Mouse (Mus musculus) cerebellum, postnatal 36 days (tissue): ENCODE measurements around the gene Mrpl17.
"Not testable (repeated sequence)": the region's sequence is repeated elsewhere in the genome, so short reads cannot be mapped to it uniquely, and the experiment has no call there.

Experiments
- DNase-seq, 2 experiments: peaks; one replicate each; pipeline ENCODE4 v3.0.0; 2021 to 2022; ENCODE audit warnings: mixed read lengths in 2 of 2

Gene Mrpl17

DNA sequence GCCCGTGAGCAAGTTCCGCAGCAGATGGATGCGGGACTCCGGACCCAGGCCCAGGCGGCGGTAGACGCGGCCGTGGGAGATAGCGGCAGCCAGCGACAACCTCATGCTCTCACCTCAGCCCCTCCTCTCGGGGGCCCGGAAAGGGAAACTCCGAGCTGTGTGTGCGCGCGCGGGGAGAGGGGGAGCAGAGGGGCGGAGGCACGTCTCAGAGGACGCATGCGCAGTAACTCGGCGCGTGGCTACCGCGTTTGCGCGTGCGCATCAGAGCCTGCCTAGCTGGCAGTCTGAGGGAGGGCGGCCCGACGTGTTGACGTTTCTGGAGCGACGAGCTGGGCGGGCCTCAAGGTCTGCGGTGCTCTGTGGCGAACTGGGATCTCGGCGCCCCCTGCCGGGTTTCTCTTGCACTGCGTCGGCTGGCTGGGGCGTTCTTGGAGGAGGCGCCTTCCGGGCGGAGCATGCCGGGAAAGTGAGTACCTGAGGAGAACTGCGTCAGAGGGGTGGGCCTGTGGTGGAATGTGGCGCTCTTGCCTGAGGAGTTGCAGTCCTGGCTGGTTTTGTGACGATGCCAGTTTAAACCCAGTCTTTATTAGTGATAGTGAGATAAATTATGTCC is at the start of gene Mrpl17:
Gene Mrpl17 (minus strand): TSS at position 223 of the 613 bp plus-strand sequence.
- peak; percentile 100 for DNase-seq

DNA sequence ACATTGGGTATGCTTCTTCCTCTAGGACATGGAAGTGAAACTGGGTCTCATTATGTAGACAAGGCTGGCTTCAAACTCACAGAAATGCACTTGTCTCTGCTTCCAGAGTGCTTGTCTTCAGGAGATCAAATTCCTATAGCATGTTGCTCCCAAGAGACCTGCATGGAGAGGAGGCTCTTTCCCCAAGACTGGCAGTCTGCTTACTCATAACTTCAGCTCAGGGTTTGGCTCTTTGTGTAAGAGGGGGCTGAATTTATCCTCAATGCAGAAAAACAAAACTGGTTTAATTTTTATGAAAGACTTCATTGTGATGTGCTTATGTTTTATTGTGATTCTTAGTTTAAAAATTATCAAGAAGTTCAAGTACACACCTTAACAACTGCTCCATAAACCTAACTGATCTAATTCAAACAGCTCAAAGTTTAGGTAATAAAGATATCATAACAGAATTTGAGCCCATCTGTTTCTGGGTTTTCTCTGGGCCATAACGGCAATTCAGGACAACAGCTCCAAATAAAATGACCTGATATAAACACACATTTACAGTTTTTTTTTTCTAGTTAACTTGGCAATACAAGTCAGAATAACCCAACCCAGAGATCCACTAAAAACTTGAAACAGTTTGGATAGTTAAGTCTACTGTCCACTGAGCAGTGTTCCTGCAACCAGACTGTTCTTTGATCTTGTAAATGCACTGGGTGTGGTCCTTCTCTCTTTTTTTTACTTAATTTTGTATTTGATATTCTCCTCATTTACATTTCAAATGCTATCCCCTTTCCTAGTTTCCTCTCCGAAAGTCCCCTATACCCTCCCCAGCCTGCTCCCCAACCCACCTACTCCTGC is 45.0 kb upstream of the Mrpl17 start:
- DNase-seq = not testable (repeated sequence)

DNA sequence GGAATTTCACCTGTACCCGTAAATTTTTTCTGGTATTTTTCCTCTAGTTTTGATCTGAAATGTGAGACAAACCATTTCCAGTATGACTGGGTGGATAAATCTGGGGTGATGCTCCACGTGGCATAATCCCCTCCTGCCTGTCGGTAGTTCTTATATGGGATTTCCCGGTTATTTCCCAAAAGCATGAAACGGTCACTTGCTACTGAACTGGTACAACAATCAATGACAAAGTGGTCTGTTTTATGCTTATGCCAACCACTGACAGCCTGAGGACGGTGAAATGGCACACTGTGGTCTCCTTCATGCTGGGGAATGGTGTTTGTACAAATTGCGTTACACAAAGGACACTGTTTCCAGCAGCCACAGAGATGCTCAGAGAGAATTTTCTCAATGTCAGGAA is 13.4 kb upstream of the Mrpl17 start:
- no peak for DNase-seq

DNA sequence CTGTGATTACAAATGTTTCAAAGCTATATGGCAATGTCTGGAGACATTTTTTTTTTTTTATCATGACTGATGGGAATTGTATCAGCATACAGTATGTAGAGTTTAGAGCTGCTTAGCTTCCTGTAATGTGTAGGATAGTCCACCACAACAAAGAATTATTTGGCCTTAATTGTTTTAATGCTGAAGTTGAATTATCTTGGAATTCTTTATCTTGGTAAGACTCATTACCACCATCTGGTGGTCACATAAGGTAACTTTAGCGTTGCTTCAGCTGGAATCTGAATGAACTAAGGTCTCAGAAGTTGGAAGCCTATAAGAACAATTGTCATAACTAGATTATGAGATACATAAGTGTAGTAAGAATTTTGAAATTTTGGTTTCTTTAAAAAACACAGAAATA is 7.6 kb upstream of the Mrpl17 start:
- DNase-seq = no peak

DNA sequence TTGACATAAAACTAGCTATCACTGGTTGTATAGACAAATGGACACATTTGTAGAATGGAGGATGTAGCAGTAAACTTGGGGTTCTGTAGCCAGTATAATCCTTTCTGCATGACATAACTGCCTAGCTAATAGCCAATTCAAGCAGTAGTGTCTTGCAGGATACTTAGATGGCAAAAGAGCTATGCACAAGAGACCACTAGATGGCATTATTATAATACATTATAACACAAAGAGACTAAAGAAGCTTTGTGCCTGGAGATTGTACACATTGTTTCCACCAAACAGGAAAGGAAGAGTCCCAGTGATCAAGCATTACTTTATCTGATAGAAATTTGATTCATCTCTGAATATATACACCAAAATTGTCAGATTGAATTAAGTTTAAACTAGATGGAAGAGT is 5.8 kb upstream of the Mrpl17 start:
- DNase-seq = no peak

DNA sequence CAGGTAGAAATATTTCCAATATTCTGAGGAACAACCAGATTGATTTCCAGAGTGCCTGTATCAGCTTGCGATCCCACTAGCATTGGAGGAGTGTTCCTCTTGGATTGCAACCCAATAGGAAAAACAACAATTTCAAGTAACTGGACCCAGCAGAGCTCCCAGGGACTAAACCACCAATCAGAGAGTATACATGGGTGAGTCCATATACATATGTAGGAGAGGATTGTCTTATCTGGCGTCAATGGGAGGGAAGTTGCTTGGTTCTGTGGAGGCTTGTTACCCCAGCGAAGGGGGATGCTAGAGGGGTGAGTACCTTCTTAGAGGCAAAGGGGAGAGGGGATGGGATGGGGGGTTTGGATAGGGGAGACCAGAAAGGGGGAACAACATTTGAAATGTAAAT is 2.4 kb upstream of the Mrpl17 start:
- no peak for DNase-seq

DNA sequence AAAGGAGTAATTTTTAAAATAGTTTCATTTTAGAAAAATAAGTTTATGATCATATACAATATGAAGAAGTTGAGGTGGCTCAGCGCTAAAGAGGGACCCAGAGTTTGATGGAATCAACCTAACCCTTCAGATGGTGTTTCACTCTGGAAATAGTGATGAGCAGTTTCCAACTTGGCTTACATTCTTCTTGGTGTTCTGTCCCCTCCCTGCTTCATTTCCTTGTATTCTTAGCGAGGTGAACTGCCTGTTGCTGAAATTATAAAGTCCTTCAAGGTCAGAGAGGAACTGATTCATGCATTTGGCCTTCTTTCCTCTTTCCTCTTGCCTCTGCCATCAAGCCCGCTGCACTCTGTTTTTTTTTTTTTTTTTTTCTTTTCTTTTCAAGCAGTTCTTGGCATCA is 1.7 kb upstream of the Mrpl17 start:
- no peak for DNase-seq

DNA sequence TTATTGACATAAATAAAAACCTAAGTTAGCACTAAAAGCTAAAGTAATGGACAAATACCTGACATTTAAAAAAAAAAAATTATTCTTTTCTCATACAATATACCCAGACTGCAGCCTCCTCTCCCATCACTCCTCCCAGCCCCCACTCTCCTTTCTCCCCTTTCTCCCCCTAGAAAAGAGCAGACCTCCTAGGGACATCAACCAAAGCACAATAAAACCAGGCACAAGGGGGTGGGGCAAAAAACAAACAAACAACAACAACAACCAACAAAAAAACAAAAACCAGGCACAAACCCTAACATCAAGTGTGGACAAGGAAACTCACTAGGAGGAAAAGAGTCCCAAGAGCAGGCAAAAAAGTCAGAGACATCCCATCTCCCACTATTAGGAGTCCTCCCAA is 617 bp upstream of the Mrpl17 start:
- peak in 1 of 2 experiments; percentile 7 for DNase-seq

DNA sequence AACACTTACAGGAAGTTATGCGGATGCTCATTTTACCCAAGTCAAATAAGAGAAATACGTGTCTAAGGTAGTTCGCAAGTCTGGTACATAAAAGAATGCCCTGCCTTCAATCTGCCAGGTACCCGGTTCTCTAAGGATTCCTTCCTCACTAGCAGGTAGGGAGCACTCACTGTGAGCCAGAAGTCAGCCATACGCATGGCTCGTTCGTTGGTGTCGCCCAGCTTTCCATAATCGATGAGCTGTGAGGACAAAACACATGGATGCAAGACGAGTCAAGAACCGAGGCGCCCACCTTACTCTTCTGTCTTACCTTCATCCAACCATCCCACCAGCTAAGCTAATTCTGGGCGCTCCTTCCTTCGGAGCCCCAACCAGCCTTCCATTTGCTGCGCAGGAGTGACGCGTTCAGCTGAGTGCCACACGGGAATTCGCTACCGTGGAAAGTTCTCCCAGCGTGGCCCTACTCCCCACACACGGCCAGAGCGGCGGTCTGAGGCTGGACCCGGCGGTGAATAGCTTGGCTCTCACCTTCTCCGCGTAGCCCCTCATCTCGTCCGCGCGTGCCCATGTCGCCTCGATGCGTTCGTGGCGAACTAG is 521 bp downstream of the Mrpl17 start:
- no peak for DNase-seq

DNA sequence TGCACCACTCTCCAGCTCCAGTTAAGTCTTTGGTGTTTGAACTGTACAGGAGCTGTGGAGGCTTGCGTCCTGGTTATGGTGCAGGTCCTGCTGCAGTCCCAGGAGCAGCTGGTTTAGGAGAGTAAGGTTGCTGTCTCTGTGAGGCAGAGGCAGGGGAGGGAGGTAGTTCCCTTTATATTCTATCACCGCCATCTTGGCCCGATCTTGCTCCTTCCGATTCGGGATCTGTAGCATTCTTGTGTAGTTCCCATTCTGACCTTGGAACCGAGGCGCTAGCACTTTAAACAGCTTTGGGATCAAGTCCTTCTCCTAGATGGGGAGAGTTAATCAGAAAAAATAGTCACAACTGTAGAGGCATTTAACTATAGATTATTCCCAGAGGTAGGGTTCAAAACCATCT is 1.1 kb downstream of the Mrpl17 start:
- no peak for DNase-seq

DNA sequence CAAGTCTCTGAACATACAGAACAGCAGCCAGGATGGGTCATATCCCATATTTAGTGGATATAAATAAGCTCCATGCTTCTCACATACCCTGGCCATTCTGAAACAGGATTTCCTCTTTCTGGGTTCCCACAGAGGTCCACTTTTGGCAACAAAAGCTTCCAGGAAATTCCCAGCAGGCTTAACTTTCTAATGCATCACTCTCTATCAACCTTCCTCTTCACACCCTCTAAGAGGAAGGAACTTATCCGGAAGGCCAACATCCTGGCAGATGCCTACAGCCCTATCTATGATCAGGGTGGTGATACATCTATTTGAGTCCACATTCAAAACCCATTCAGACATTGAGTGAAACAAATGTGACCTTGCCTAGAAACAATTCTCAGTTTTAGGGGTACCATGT is 2.5 kb downstream of the Mrpl17 start:
- no peak for DNase-seq

DNA sequence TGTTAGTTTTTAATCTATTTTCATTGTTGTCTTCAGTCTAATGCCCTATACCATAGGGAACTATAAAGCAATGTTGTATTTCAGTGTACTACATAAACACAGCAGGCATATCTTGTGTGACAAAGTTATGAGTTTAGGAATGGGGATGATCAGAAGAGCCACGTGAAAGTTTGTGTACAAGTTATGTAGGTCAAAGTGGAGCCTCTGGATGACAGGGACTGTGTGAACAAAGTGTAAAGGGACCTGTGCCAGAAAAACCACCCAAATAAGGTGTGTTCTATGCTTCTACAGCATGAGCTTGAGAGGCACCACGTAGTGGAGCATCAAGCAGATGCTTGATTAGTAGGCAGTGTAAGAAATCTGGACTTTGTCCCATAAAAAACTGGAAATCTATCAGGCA is 4.2 kb downstream of the Mrpl17 start:
- DNase-seq = no peak

DNA sequence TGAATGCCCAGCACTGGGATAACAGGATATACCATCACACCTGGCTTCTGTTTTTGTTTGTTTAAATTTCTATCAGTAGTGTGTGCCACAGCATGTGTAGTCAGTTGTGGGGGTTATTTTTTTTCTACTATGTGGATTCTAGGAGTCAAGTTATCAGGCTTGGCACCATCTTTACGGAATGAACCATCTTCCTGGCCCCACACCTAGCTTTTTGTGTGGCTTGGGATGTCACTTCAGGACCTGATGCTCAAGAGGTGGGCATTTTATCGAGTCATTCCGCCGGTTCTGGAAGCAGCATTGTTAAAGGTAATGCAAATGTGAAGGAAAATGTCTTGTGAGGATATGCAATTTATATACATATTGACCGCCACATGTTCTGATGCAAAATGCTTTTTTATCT is 4.8 kb downstream of the Mrpl17 start:
- DNase-seq = no peak

DNA sequence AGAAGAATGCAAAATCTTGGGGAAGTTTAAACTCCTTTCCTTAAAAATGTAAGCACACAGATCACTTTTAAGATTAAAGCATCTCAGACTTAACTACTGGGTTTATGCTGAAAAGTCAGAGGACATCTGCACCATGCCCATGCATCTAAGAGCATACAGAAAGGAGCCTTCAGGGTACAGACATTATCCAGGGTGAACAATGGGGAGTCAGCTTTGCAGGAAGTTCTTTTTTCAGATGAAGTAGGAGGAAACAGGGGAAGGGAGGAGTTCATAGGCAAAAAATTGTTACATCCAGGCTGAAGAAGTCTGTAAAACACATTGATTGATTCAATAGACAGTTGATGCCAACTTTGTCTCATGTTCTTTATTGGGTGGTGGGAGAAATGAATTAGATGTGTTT is 7.5 kb downstream of the Mrpl17 start:
- DNase-seq = no peak

DNA sequence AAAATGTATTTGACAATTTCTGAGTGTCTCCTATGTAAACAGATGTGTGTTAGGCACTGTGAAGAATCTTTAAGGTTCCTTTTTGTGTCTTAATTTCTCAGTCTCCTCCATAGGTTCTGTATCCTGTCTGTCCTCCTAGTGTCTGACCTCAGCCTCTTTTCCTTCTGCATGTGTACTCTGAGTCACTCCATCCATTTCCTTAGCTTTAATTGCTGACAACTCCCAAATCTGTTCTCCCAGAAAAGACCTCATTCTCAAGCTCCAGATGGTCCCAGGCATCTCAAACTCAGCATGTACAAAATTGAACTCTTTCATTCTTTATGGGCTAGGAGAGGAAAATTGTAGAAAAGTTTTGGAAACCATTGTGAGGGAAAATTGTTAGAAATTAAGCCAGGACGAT is 8.1 kb downstream of the Mrpl17 start:
- no peak for DNase-seq

DNA sequence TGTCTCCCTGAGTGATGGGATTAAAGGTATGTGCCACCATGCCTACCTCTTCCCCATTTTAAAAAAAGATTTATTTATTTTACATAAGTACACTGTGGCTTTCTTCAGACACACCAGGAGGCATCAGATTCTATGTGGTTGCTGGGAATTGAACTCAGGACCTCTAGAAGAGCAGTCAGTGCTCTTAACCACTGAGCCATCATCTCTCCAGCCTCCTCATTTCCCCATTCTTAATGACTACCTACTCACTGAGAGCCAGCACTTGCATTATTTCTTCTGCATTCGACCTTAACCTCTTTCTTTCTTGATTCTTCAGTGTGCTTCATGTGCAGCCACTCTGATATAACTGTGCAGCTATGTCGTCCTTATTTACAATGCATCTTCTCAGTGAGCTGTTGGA is 8.6 kb downstream of the Mrpl17 start:
- no peak for DNase-seq

DNA sequence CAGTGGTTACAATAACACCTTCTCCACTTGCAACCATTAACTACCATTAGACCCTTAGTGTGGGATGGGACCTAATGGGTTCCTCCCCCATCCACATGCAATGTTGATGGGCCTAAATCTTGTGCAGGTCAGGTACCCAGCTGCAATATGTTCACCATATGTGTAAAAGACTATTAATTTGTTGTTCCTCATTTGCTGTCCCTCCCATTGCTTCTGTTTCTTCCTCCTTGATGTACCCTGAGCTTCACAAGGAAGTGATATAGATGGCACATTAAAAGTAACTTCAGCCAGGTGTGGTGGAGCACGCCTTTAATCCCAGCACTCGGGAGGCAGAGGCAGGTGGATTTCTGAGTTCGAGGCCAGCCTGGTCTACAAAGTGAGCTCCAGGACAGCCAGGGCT is 13.9 kb downstream of the Mrpl17 start:
- DNase-seq = no peak

DNA sequence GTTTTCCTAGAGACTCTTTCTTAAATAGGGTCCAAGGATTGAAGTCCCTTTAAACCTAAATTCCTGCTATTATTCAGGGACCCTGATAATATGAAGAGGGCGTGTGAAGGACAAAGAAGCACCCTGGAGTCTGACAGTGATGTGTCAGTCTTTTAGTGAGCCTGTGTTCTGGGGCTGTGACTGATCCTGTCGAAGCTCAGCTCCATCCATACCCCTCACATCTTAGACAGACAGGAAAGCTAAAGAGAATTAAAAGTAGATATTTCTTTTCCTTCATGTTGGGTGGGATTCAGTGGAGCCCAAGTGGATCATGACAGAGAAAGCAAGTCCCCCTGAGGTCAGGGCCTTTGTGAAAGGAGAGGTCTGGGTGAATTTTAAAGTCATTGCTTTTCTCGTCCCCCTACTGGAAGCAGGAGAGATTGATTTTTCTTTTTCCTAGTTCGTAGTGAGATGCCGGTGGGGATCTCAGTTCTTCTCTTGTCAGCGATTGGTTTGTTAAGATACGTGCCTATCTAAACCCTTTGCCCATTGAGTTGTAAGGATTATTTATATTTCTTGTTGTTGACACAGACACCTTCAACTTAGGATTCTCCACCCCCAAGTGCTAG is 15.0 kb downstream of the Mrpl17 start:
- no peak for DNase-seq

DNA sequence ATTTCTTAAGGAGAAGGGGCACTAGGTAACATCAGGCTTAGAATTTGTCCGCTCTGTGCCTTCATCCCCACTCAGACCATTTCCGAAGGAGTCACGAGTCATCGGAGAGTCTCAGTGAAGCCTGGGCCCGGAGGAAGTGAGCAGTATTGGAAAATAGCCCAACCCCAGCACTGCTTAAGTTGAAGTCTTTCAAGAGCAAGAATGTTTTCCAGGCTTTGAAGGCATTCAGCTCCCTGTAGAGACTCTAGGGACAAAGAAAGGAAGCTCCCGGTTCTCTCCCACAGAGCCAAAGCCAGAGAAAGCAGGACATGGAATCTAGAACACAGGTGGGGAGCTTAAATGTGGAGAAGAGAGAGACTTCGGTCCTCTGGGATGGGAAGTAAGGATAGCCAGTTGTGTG is 17.2 kb downstream of the Mrpl17 start:
- DNase-seq = no peak

DNA sequence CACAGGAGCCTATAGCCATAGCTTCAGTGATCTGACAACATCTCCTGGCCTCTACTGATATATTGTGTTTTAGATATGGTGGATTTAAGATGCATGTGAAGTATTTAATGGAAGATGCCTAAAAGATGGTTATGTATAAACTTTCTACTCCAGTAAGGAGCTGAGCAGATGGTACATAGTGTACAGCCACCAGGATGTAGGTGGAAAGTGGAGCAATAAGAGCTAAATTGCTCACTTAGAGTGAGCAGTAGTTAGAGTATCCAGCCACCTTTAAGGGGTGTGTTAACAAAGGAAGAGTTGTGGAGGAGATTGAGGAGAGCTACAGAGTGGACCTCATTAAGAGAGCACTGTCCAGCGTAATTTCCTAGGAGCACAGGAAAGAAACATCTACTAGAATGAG is 19.8 kb downstream of the Mrpl17 start:
- DNase-seq = no peak

DNA sequence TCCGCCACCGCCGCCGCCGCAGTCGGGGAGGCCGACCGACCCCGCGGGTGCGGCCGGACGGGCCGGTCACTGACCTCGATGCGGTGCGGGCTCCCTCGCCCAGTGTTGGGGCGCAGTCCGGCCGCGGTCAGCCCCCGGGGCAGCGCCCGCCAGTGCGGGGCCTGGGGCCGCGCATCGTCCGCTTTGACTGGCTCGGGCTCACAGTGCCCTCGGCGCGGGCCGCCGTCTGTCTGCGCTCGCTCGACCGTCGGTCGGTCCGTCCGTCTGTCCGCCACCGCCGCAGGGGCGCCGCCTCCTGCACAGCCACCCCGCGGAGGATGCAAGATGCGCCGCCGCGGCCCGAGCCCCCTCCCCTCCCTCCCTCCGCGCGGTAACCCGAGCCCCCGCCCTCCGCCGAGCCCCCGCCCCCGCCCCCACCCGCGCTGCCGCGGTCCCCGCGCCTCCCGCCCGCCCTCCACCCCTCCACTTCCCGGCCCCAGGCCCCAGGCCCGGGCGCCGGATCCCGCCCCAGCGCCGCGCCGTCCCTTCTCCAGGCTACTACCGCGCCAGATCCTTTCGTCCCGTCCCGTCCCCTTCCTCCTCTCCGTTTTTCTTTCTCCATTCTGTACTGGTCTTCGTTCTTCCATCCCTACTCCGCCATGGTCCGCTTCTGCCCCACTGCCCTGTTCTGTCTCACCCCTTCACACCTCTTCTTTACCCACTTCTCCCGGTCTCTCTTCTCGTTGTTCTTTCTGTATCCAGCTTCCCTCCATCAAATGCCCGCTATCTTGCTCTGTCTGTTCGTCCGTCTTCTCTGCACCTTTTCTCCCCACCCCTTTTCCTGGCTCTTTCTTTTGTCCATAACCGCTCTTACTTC is 23.4 kb downstream of the Mrpl17 start, which contains the start of gene Dchs1:
Gene Dchs1 (minus strand): TSS at position 370 of the 856 bp plus-strand sequence.
- no peak for DNase-seq

DNA sequence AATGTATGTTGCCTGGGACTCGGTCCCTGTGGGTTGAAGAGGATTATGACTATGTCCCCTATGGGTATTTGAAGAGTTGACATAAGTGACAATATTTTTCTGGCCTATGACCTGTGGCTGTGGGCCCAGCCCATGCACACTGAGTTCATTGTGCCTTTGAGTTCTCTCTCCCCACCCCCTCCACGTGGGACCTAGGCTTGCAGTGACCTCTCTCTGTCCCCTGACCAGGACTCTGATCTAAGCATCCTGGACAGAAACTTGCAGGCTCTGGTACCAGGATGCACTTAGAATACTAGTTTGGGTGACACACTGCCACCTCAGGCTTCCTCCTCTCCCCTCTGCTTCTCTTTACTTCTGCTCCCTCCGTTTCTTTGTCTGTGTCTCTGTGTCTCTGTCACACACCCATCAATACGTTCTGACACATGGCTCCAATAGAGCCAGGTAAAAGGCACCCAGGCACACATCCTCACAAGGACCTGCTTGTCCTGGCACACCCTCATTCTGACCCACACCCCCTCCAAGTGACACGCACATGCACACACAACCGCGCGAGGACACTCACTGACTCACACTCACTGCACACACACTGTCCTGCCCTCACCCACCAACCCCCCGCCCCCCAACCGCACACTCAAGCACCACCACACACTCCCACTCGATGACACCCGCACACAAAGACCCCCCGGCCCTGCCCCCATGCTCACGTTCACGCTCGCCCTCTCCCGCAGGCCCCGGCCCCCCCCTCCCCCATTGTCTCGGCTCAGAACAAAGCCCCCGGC is 24.2 kb downstream of the Mrpl17 start:
- DNase-seq = no peak
